Mouse (Mus musculus) frontal cortex, adult (tissue): ENCODE measurements around the gene Dedd2.

ENCODE experiments used
- ATAC-seq: cut with Nextera tagmentation; 2 replicates; pipeline ENCODE4 v1.9.2; 2017; ENCODE audit warnings: mild to moderate bottlenecking, moderate library complexity, mixed read lengths; ENCODE audit not compliant: low TSS enrichment

The Dedd2 gene

GRCm38 (mm10) chr7:25218705-25219415 lies 1.6 kb downstream of the Dedd2 start:
- ATAC-seq = no peak

- ATAC-seq = no peak
Measured at GRCm38 (mm10) chr7:25217653-25218395, 2.6 kb downstream of the Dedd2 start.

GRCm38 (mm10) chr7:25214172-25214571 lies 6.2 kb downstream of the Dedd2 start:
- ATAC-seq = no peak

- ATAC-seq = no peak
Measured at GRCm38 (mm10) chr7:25213099-25213498, 7.3 kb downstream of the Dedd2 start.

- no peak for ATAC-seq
Measured at GRCm38 (mm10) chr7:25210482-25210881, 9.9 kb downstream of the Dedd2 start.

- ATAC-seq = no peak
Measured at GRCm38 (mm10) chr7:25209161-25209622, 11.2 kb downstream of the Dedd2 start.

GRCm38 (mm10) chr7:25206094-25206830 lies 14.2 kb downstream of the Dedd2 start:
- ATAC-seq = no peak

GRCm38 (mm10) chr7:25205355-25206093 lies 14.9 kb downstream of the Dedd2 start:
- no peak for ATAC-seq

- ATAC-seq = no peak
Measured at GRCm38 (mm10) chr7:25203624-25204023, 16.8 kb downstream of the Dedd2 start.

- ATAC-seq = no peak
Measured at GRCm38 (mm10) chr7:25197384-25198018, 22.9 kb downstream of the Dedd2 start.

- no peak for ATAC-seq
Measured at GRCm38 (mm10) chr7:25196107-25196506, 24.3 kb downstream of the Dedd2 start.

- ATAC-seq = no peak
Measured at GRCm38 (mm10) chr7:25195148-25195547, 25.3 kb downstream of the Dedd2 start.

GRCm38 (mm10) chr7:25192110-25192509 lies 28.3 kb downstream of the Dedd2 start:
- ATAC-seq = no peak

GRCm38 (mm10) chr7:25190806-25191205 lies 29.6 kb downstream of the Dedd2 start:
- ATAC-seq = no peak

- ATAC-seq = peak; percentile 85; the same call in 1 of the 2 replicates
Measured at GRCm38 (mm10) chr7:25187662-25188650, 32.5 kb downstream of the Dedd2 start.

- no peak for ATAC-seq
Measured at GRCm38 (mm10) chr7:25184091-25184490, 36.3 kb downstream of the Dedd2 start.

- no peak for ATAC-seq
Measured at GRCm38 (mm10) chr7:25181814-25182213, 38.6 kb downstream of the Dedd2 start.

- no peak for ATAC-seq
Measured at GRCm38 (mm10) chr7:25181331-25181790, 39.1 kb downstream of the Dedd2 start.

- no peak for ATAC-seq
Measured at GRCm38 (mm10) chr7:25180512-25180911, 39.9 kb downstream of the Dedd2 start.
